Mouse (Mus musculus): ENCODE data around the gene Esrrg. TPM values are rescaled to one million over a fixed set of nuclear protein-coding genes. Genes with fewer than 3 reads are reported as not detected.

Gene Esrrg
- total and polyA plus RNA-seq, 3 experiments, result 14.0 to 48.5 (median 45.2) TPM

DNA sequence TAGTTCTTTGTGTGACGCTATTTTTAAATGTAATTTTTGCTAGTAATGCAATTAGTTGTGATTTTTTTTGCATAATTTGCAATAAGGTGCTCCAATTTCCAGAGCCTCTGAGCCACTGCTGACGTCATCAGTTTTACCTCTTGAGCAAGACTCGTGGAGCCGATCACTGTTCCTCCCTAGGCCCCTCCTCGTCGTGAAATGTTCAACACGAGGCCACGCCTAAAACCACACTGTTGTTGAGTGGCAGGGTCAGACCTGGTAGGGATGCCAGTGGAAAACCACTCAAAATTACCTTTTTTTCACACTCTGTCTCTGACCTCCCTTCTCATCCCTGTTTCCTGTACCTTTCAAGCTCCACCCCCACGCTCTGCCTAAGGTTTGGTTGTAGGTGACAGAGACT, 282.7 kb downstream of the Esrrg start:
- no peaks in the 10 kb centered on the region; the same call in 1 of the 2 replicates for H3K4me1 ChIP-seq (ENCODE audit: control insufficient read depth, insufficient read depth, low read length)
- 82% methylated on average over 9 of the region's 9 CpGs for WGBS
- H3K27me3 ChIP-seq (ENCODE audit: control insufficient read depth, insufficient read depth, low read length), result no peaks in the 10 kb centered on the region
- H3K27ac ChIP-seq, result no peak overlapping the region
- H3K36me3 ChIP-seq (ENCODE audit: control insufficient read depth, insufficient read depth, low read length), result no peaks in the 10 kb centered on the region
- DNase-seq, result no peak
- no peak for TF ChIP-seq EP300 (IDR thresholded peaks at IDR 0.05; ENCODE audit: insufficient read depth, low read depth, low read length)
- TF ChIP-seq CTCF (IDR thresholded peaks at IDR 0.05), result no peak
- no peak for TF ChIP-seq POLR2A (IDR thresholded peaks at IDR 0.05; ENCODE audit: insufficient read depth, low read depth, low read length)
- H3K4me3 ChIP-seq, result no peak overlapping the region
- H3K9ac ChIP-seq (ENCODE audit: low read depth, low read length), result no peak overlapping the region
- intact Hi-C loops (cut with DNase I), result no loop called here
- no peaks in the 10 kb centered on the region for H3K79me2 ChIP-seq (replicated peaks; ENCODE audit: control insufficient read depth, insufficient read depth, low read length)

DNA sequence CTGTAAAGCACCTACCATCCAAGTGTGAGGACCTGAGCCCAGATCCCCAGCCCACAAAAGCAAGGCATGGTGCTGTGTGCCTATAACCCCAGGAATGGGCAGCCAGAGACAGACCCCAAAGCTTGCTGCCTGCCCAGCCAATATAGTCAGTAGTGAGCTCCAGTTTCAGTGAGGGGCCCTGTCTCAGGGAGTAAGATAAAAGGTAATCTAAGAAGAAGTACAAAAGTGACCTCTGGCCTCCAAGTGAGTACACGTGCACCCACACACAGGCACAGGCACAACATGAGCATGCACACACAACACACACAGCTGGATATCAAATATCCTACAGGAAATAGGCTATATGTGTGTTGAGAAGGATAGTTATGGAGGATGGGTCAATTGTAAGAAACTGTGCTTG, 286.9 kb downstream of the Esrrg start:
- H3K27ac ChIP-seq, result no peak overlapping the region
- no peak overlapping the region for H3K4me3 ChIP-seq
- no peak for DNase-seq
- peaks cover 2% of the 10 kb centered on the region; the same call in 1 of the 2 replicates for H3K4me1 ChIP-seq (ENCODE audit: control insufficient read depth, insufficient read depth, low read length)
- no peaks in the 10 kb centered on the region for H3K79me2 ChIP-seq (replicated peaks; ENCODE audit: control insufficient read depth, insufficient read depth, low read length)
- WGBS, result 47% methylated on average over 1 of the region's 1 CpGs
- intact Hi-C loops (cut with DNase I), result no loop called here
- no peak overlapping the region for H3K9ac ChIP-seq (ENCODE audit: low read depth, low read length)
- no peaks in the 10 kb centered on the region for H3K27me3 ChIP-seq (ENCODE audit: control insufficient read depth, insufficient read depth, low read length)
- TF ChIP-seq POLR2A (IDR thresholded peaks at IDR 0.05; ENCODE audit: insufficient read depth, low read depth, low read length), result no peak
- TF ChIP-seq CTCF (IDR thresholded peaks at IDR 0.05), result no peak
- TF ChIP-seq EP300 (IDR thresholded peaks at IDR 0.05; ENCODE audit: insufficient read depth, low read depth, low read length), result no peak
- no peaks in the 10 kb centered on the region for H3K36me3 ChIP-seq (ENCODE audit: control insufficient read depth, insufficient read depth, low read length)

DNA sequence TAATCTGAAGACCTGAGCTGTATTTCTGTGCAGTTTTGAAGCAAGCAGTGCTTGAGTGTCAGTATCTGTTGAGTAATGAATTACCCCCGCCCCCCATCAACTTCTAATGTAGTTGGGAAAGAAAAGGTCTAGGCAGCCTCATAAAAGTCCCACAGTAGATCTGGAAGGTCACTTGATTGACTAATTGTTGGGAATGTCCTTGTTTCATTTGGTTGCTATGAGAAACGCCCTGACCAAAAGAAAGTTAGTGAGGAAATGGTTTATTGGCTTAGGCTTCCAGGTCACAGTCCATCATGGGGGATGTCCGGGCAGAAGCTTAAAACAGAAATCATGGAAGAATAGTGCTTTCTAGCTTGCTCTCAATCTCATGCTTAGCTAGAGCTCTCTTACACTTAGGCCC, 287.7 kb downstream of the Esrrg start:
- Histone ChIP-seq H3K27me3 (ENCODE audit: control insufficient read depth, insufficient read depth, low read length) (no peaks in the 10 kb centered on the region), H3K4me3 (no peak overlapping the region), H3K4me1 (ENCODE audit: control insufficient read depth, insufficient read depth, low read length) (peaks cover 2% of the 10 kb centered on the region; the same call in 1 of the 2 replicates), H3K9ac (ENCODE audit: low read depth, low read length) (no peak overlapping the region), H3K27ac (no peak overlapping the region), H3K36me3 (ENCODE audit: control insufficient read depth, insufficient read depth, low read length) (no peaks in the 10 kb centered on the region), H3K79me2 (replicated peaks; ENCODE audit: control insufficient read depth, insufficient read depth, low read length) (no peaks in the 10 kb centered on the region)
- intact Hi-C loops (cut with DNase I), result no loop called here
- TF ChIP-seq CTCF (IDR thresholded peaks at IDR 0.05) (no peak), EP300 (IDR thresholded peaks at IDR 0.05; ENCODE audit: insufficient read depth, low read depth, low read length) (no peak), POLR2A (IDR thresholded peaks at IDR 0.05; ENCODE audit: insufficient read depth, low read depth, low read length) (no peak)
- 79% methylated on average over 3 of the region's 3 CpGs for WGBS
- no peak for DNase-seq

DNA sequence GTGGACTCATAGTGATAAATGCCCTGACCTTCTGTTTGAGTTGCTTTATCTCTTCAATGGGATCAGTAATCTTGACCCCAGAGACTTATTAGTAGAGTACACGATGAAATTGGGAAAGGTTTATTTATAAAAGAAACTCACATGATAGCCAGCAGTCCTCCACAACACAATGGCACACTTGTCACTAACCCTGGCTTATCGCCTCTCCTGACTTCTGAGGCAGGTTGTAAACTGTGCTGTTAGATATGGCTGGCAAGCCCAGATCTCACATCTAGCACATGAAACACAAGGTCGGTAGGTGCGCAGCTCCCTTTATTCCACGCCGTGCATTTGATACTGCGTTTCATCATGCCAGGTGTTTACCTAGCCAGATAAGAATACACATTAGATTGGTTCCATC, 288.3 kb downstream of the Esrrg start:
- intact Hi-C loops (cut with DNase I), result no loop called here
- H3K79me2 ChIP-seq (replicated peaks; ENCODE audit: control insufficient read depth, insufficient read depth, low read length), result no peaks in the 10 kb centered on the region
- H3K27ac ChIP-seq, result no peak overlapping the region
- no peak for DNase-seq
- H3K4me3 ChIP-seq, result no peak overlapping the region
- H3K27me3 ChIP-seq (ENCODE audit: control insufficient read depth, insufficient read depth, low read length), result no peaks in the 10 kb centered on the region
- H3K4me1 ChIP-seq (ENCODE audit: control insufficient read depth, insufficient read depth, low read length), result peaks cover 2% of the 10 kb centered on the region; the same call in 1 of the 2 replicates
- TF ChIP-seq CTCF (IDR thresholded peaks at IDR 0.05) (no peak), POLR2A (IDR thresholded peaks at IDR 0.05; ENCODE audit: insufficient read depth, low read depth, low read length) (no peak)
- no peaks in the 10 kb centered on the region for H3K36me3 ChIP-seq (ENCODE audit: control insufficient read depth, insufficient read depth, low read length)
- no peak overlapping the region for H3K9ac ChIP-seq (ENCODE audit: low read depth, low read length)
- WGBS, result 77% methylated on average over 7 of the region's 7 CpGs

DNA sequence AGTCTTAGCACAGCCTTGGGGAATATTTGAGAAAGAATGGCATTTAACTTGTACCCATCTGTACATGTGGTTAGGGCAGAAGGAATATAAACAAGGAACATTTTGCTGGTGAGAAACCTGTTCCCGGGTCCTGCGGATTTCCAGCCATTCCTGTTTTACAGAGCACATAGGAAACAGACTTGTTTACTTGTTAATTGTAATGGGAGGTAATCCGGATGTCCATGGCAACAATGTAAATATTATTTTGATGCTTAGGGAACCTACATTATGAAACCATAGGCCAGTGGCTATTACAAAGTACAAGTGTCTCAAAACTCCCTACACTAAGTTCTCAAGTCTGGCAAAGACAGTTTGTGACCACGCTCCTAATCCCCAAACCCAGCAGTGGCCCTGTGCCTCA, 290.9 kb downstream of the Esrrg start:
- no peaks in the 10 kb centered on the region for H3K36me3 ChIP-seq (ENCODE audit: control insufficient read depth, insufficient read depth, low read length)
- DNase-seq, result no peak
- H3K27me3 ChIP-seq (ENCODE audit: control insufficient read depth, insufficient read depth, low read length), result no peaks in the 10 kb centered on the region
- intact Hi-C loops (cut with DNase I), result no loop called here
- 58% methylated on average over 4 of the region's 4 CpGs for WGBS
- no peak overlapping the region for H3K27ac ChIP-seq
- H3K4me1 ChIP-seq (ENCODE audit: control insufficient read depth, insufficient read depth, low read length), result peaks cover 2% of the 10 kb centered on the region; the same call in 1 of the 2 replicates
- no peak overlapping the region for H3K4me3 ChIP-seq
- H3K79me2 ChIP-seq (replicated peaks; ENCODE audit: control insufficient read depth, insufficient read depth, low read length), result no peaks in the 10 kb centered on the region
- TF ChIP-seq CTCF (IDR thresholded peaks at IDR 0.05) (no peak), EP300 (IDR thresholded peaks at IDR 0.05; ENCODE audit: insufficient read depth, low read depth, low read length) (no peak), POLR2A (IDR thresholded peaks at IDR 0.05; ENCODE audit: insufficient read depth, low read depth, low read length) (no peak)
- H3K9ac ChIP-seq (ENCODE audit: low read depth, low read length), result no peak overlapping the region

DNA sequence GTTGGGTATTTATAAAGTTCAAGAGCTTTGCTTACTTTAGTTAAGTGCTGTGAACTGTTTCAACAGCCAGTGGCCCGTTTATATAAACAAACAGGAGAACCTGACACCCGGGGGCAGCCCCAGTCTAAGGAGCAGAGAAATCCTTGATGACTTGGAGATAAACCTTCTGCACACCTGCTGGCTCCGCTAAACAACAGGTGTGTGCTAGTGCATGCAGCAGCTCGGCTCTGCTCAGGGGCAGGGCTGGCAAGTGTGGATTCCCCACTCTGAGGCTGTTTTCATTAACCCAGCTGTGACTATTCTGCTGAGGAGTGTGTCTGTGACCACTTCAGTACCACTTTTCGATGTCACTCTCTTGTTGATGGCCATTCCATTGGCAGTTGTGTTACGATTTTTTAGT, 292.2 kb downstream of the Esrrg start:
- Histone ChIP-seq H3K36me3 (ENCODE audit: control insufficient read depth, insufficient read depth, low read length) (no peaks in the 10 kb centered on the region), H3K27me3 (ENCODE audit: control insufficient read depth, insufficient read depth, low read length) (no peaks in the 10 kb centered on the region), H3K9ac (ENCODE audit: low read depth, low read length) (no peak overlapping the region), H3K79me2 (replicated peaks; ENCODE audit: control insufficient read depth, insufficient read depth, low read length) (no peaks in the 10 kb centered on the region), H3K27ac (no peak overlapping the region), H3K4me3 (no peak overlapping the region), H3K4me1 (ENCODE audit: control insufficient read depth, insufficient read depth, low read length) (peaks cover 2% of the 10 kb centered on the region; the same call in 1 of the 2 replicates)
- TF ChIP-seq CTCF (IDR thresholded peaks at IDR 0.05) (no peak), EP300 (IDR thresholded peaks at IDR 0.05; ENCODE audit: insufficient read depth, low read depth, low read length) (no peak), POLR2A (IDR thresholded peaks at IDR 0.05; ENCODE audit: insufficient read depth, low read depth, low read length) (no peak)
- DNase-seq, result no peak
- 63% methylated on average over 6 of the region's 6 CpGs for WGBS
- intact Hi-C loops (cut with DNase I), result no loop called here
